Mouse (Mus musculus): ENCODE measurements around the gene Zfp111. TPM values are rescaled to one million over a fixed set of nuclear protein-coding genes. Genes with fewer than 3 reads are reported as not detected.

Zfp111 gene
- 7.3 and 8.4 TPM in 2 replicates for polyA plus RNA-seq (2016; fragmentation: Nextera tagmentation; extraction: Ambion mirVana)

GRCm38 (mm10) chr7:24211343-24211742, at the start of gene Zfp111:
TSS of gene Zfp111 (minus strand) at chr7:24211443.
- no peak within 1 kb of the TSS for H3K27ac ChIP-seq
- no peaks in the 10 kb centered on the region for H3K27me3 ChIP-seq (ENCODE audit: insufficient read depth, poor library complexity, severe bottlenecking)
- H3K36me3 ChIP-seq: no peaks in the 10 kb centered on the region
- DNase-seq (ENCODE audit: low spot score): no peak
- 67% methylated on average over 5 of the region's 5 CpGs for WGBS
- H3K4me3 ChIP-seq: no peak within 1 kb of the TSS
- peaks cover 4% of the 10 kb centered on the region; the same call in 1 of the 2 replicates for H3K4me1 ChIP-seq
- no peaks in the 10 kb centered on the region for H3K9me3 ChIP-seq

- Histone ChIP-seq H3K27ac (no peak overlapping the region), H3K36me3 (peaks cover 23% of the 10 kb centered on the region), H3K4me3 (no peak overlapping the region), H3K27me3 (ENCODE audit: insufficient read depth, poor library complexity, severe bottlenecking) (no peaks in the 10 kb centered on the region), H3K9me3 (no peaks in the 10 kb centered on the region), H3K4me1 (0 out of 2 replicates have a peak, but pooled peaks cover 3% of the 10 kb centered on the region)
- no peak for DNase-seq (ENCODE audit: low spot score)
- WGBS: 87% methylated on average over 4 of the region's 4 CpGs
Measured at GRCm38 (mm10) chr7:24260000-24260312, 48.7 kb upstream of the Zfp111 start.

- Histone ChIP-seq H3K36me3 (peaks cover 23% of the 10 kb centered on the region), H3K4me1 (0 out of 2 replicates have a peak, but pooled peaks cover 6% of the 10 kb centered on the region), H3K9me3 (no peaks in the 10 kb centered on the region), H3K27ac (no peak overlapping the region), H3K27me3 (ENCODE audit: insufficient read depth, poor library complexity, severe bottlenecking) (no peaks in the 10 kb centered on the region), H3K4me3 (no peak overlapping the region)
- 84% methylated on average over 13 of the region's 13 CpGs for WGBS
- DNase-seq (ENCODE audit: low spot score): no peak
Measured at GRCm38 (mm10) chr7:24259306-24259999, 48.2 kb upstream of the Zfp111 start.

GRCm38 (mm10) chr7:24254633-24255474, 43.6 kb upstream of the Zfp111 start, which contains the start of gene Zfp108:
TSS of gene Zfp108 (plus strand) at chr7:24254794.
- no peaks in the 10 kb centered on the region for H3K9me3 ChIP-seq
- H3K36me3 ChIP-seq: peaks cover 3% of the 10 kb centered on the region; the same call in 1 of the 2 replicates
- no peaks in the 10 kb centered on the region for H3K27me3 ChIP-seq (ENCODE audit: insufficient read depth, poor library complexity, severe bottlenecking)
- peak within 1 kb of the TSS; percentile 72 for H3K27ac ChIP-seq
- WGBS: 22% methylated on average over 21 of the region's 21 CpGs
- peak; percentile 93 for DNase-seq (ENCODE audit: low spot score)
- peak within 1 kb of the TSS; percentile 59 for H3K4me3 ChIP-seq
- 0 out of 2 replicates have a peak, but pooled peaks cover 6% of the 10 kb centered on the region for H3K4me1 ChIP-seq

GRCm38 (mm10) chr7:24253779-24254615, 42.8 kb upstream of the Zfp111 start:
- Histone ChIP-seq H3K36me3 (no peaks in the 10 kb centered on the region), H3K9me3 (no peaks in the 10 kb centered on the region), H3K27me3 (ENCODE audit: insufficient read depth, poor library complexity, severe bottlenecking) (no peaks in the 10 kb centered on the region), H3K4me1 (0 out of 2 replicates have a peak, but pooled peaks cover 6% of the 10 kb centered on the region), H3K27ac (peak overlapping the region; percentile 72), H3K4me3 (peak overlapping the region; percentile 59)
- DNase-seq (ENCODE audit: low spot score): no peak
- WGBS: 62% methylated on average over 9 of the region's 9 CpGs

- H3K4me3 ChIP-seq: peak within 1 kb of the TSS; percentile 81
- peaks cover 21% of the 10 kb centered on the region for H3K36me3 ChIP-seq
- H3K9me3 ChIP-seq: no peaks in the 10 kb centered on the region; the same call in 1 of the 2 replicates
- H3K4me1 ChIP-seq: peaks cover 6% of the 10 kb centered on the region; the same call in 1 of the 2 replicates
- H3K27me3 ChIP-seq (ENCODE audit: insufficient read depth, poor library complexity, severe bottlenecking): no peaks in the 10 kb centered on the region
- 6% methylated on average over 28 of the region's 28 CpGs for WGBS
- H3K27ac ChIP-seq: peak within 1 kb of the TSS; percentile 87
- DNase-seq (ENCODE audit: low spot score): peak; percentile 88
Measured at GRCm38 (mm10) chr7:24237040-24237791, 26.0 kb upstream of the Zfp111 start, which contains the start of gene Zfp109. TSS of gene Zfp109 (minus strand) at chr7:24237560.

- peak; percentile 64 for DNase-seq (ENCODE audit: low spot score)
- peaks cover 7% of the 10 kb centered on the region; the same call in 1 of the 2 replicates for H3K36me3 ChIP-seq
- H3K27me3 ChIP-seq (ENCODE audit: insufficient read depth, poor library complexity, severe bottlenecking): no peaks in the 10 kb centered on the region
- H3K9me3 ChIP-seq: no peaks in the 10 kb centered on the region
- H3K4me1 ChIP-seq: peaks cover 4% of the 10 kb centered on the region; the same call in 1 of the 2 replicates
- H3K27ac ChIP-seq: no peak overlapping the region
- H3K4me3 ChIP-seq: no peak overlapping the region
- WGBS: 79% methylated on average over 2 of the region's 2 CpGs
Measured at GRCm38 (mm10) chr7:24210296-24210695, 947 bp downstream of the Zfp111 start.

- H3K27ac ChIP-seq: no peak overlapping the region; the same call in 1 of the 2 replicates
- H3K4me1 ChIP-seq: peaks cover 4% of the 10 kb centered on the region; the same call in 1 of the 2 replicates
- 59% methylated on average over 7 of the region's 7 CpGs for WGBS
Measured at GRCm38 (mm10) chr7:24208282-24208886, 2.9 kb downstream of the Zfp111 start.

GRCm38 (mm10) chr7:24207488-24208261, 3.6 kb downstream of the Zfp111 start:
- Histone ChIP-seq H3K9me3 (no peaks in the 10 kb centered on the region), H3K4me3 (peak overlapping the region; percentile 77), H3K27me3 (ENCODE audit: insufficient read depth, poor library complexity, severe bottlenecking) (no peaks in the 10 kb centered on the region), H3K27ac (peak overlapping the region; percentile 95), H3K4me1 (peaks cover 4% of the 10 kb centered on the region; the same call in 1 of the 2 replicates), H3K36me3 (peaks cover 33% of the 10 kb centered on the region)
- peak; percentile 92 for DNase-seq (ENCODE audit: low spot score)
- 14% methylated on average over 24 of the region's 24 CpGs for WGBS

More at GRCm38 (mm10) chr7:24208282-24208886, 2.9 kb downstream of the Zfp111 start:
- peaks cover 26% of the 10 kb centered on the region for H3K36me3 ChIP-seq
- H3K27me3 ChIP-seq (ENCODE audit: insufficient read depth, poor library complexity, severe bottlenecking): no peaks in the 10 kb centered on the region
- no peak for DNase-seq (ENCODE audit: low spot score)
- H3K4me3 ChIP-seq: peak overlapping the region; percentile 77
- no peaks in the 10 kb centered on the region for H3K9me3 ChIP-seq

- peaks cover 77% of the 10 kb centered on the region for H3K36me3 ChIP-seq
- H3K4me3 ChIP-seq: no peak overlapping the region
- DNase-seq (ENCODE audit: low spot score): no peak
- no peaks in the 10 kb centered on the region for H3K27me3 ChIP-seq (ENCODE audit: insufficient read depth, poor library complexity, severe bottlenecking)
- no peak overlapping the region for H3K27ac ChIP-seq
- H3K9me3 ChIP-seq: peaks cover 22% of the 10 kb centered on the region
- WGBS: 90% methylated on average over 4 of the region's 4 CpGs
- H3K4me1 ChIP-seq: no peaks in the 10 kb centered on the region
Measured at GRCm38 (mm10) chr7:24196961-24197360, 14.3 kb downstream of the Zfp111 start.

GRCm38 (mm10) chr7:24193157-24193556, 18.1 kb downstream of the Zfp111 start:
- 81% methylated on average over 3 of the region's 3 CpGs for WGBS
- no peak for DNase-seq (ENCODE audit: low spot score)
- no peaks in the 10 kb centered on the region for H3K27me3 ChIP-seq (ENCODE audit: insufficient read depth, poor library complexity, severe bottlenecking)

More at GRCm38 (mm10) chr7:24193157-24193556, 18.1 kb downstream of the Zfp111 start:
- Histone ChIP-seq H3K4me3 (no peak overlapping the region), H3K27ac (no peak overlapping the region), H3K36me3 (peaks cover 39% of the 10 kb centered on the region), H3K4me1 (peaks cover 6% of the 10 kb centered on the region; the same call in 1 of the 2 replicates), H3K9me3 (peaks cover 9% of the 10 kb centered on the region)

All from heart, embryonic 10.5 days (tissue).